Mouse (Mus musculus) spleen, postnatal 10 days (tissue): ENCODE results near the gene Gm10799.

Experiments used
- DNase-seq, 2 experiments: peaks; one replicate each; pipeline ENCODE4 v3.0.0; 2021 to 2022; ENCODE audit warnings: low spot score in 2 of 2

Gene Gm10799

DNA sequence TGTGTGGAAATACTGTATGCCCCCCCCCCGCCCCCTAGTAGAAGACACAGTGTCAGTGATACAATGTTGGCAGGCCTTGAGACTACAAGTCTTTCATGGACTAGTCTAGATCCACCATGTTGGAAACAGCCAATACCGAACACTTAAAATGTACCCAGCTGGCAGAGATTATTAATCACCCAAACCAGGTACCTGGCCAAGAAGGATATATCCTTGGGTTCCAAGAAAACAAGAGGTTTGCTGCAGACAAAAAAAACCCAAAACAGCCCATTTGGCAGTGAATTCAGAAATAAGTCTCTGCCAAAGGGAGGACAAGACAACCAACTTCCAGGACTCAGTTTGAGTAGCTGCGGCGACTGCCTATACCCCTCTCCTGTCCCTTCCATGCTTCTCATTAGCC is 43.7 kb downstream of the Gm10799 start:
- no peak for DNase-seq

DNA sequence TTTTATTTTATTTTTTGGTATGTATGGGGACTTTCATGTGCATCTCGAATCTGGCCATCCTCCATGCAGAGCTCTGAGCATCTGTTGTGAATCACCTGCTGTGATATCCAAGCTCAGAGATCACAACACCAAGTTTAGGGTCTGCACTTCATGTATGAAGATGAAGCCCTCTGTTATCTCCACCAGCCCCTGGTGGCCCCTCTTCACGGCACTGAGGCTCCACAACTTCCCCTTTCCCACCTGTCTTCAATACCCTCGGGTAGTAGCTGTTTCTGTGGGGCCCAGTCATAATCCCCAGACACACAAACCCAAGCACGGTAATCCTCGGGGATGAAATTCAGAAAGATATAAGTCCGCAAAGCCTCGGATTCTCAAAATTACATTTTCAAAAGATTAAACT is 45.3 kb downstream of the Gm10799 start:
- no peak for DNase-seq
